Mouse (Mus musculus) CD4-positive, CD25-positive, alpha-beta regulatory T cell, adult 2 months (primary cell): Measurements from ENCODE around the gene Prkcz.
A peak's percentile ranks its signal among the peaks of the same experiment; 100 is the strongest.

ENCODE experiments used
- DNase-seq: peaks from one replicate; pipeline ENCODE4 v3.0.0-alpha.2; 2012; ENCODE audit warnings: low read depth, low spot score

Prkcz gene

GRCm38 (mm10) chr4:155246691-155247105 is 114.5 kb downstream of the Prkcz start:
- no peak for DNase-seq

GRCm38 (mm10) chr4:155245770-155246492 is 115.2 kb downstream of the Prkcz start:
- DNase-seq = no peak

GRCm38 (mm10) chr4:155243233-155243632 is 117.9 kb downstream of the Prkcz start:
- no peak for DNase-seq

- no peak for DNase-seq
Observed at GRCm38 (mm10) chr4:155242292-155242691, 118.9 kb downstream of the Prkcz start.

GRCm38 (mm10) chr4:155241789-155242188 is 119.4 kb downstream of the Prkcz start:
- DNase-seq = no peak

GRCm38 (mm10) chr4:155239494-155239893 is 121.7 kb downstream of the Prkcz start:
- no peak for DNase-seq

- DNase-seq = no peak
Observed at GRCm38 (mm10) chr4:155238276-155238675, 122.9 kb downstream of the Prkcz start.

- DNase-seq = no peak
Observed at GRCm38 (mm10) chr4:155236737-155237385, 124.3 kb downstream of the Prkcz start.

GRCm38 (mm10) chr4:155235311-155236119 is 125.6 kb downstream of the Prkcz start:
- DNase-seq = peak; percentile 84

- DNase-seq = no peak
Observed at GRCm38 (mm10) chr4:155234371-155235310, 126.5 kb downstream of the Prkcz start.

- DNase-seq = peak; percentile 35
Observed at GRCm38 (mm10) chr4:155233878-155234277, 127.3 kb downstream of the Prkcz start.

- no peak for DNase-seq
Observed at GRCm38 (mm10) chr4:155228461-155228860, 132.7 kb downstream of the Prkcz start.

GRCm38 (mm10) chr4:155227986-155228385 is 133.2 kb downstream of the Prkcz start:
- DNase-seq = no peak

- no peak for DNase-seq
Observed at GRCm38 (mm10) chr4:155225918-155226317, 135.2 kb downstream of the Prkcz start.

- no peak for DNase-seq
Observed at GRCm38 (mm10) chr4:155223594-155224528, 137.3 kb downstream of the Prkcz start.

GRCm38 (mm10) chr4:155222841-155223593 is 138.1 kb downstream of the Prkcz start:
- peak; percentile 99 for DNase-seq

- DNase-seq = no peak
Observed at GRCm38 (mm10) chr4:155222552-155222840, 138.7 kb downstream of the Prkcz start, which contains the start of gene Ski. Gene Ski (minus strand): TSS chr4:155222592.

GRCm38 (mm10) chr4:155221599-155222551 is 139.3 kb downstream of the Prkcz start:
- DNase-seq = peak; percentile 74
